Mouse (Mus musculus) CH12.LX (cell line): ENCODE data around the gene Nck2. TPM values are rescaled to one million over a fixed set of nuclear protein-coding genes. Genes with fewer than 3 reads are reported as not detected.

ENCODE experiments used
- DNase-seq: peaks from one replicate; pipeline ENCODE4 v3.0.0-alpha.2; 2013; ENCODE audit errors: extremely low read depth
- H3K27ac ChIP-seq: 2 replicates; pipeline ENCODE4 v1.5.1; 2012; ENCODE audit warnings: low read depth, mild to moderate bottlenecking, control low read depth, moderate library complexity; ENCODE audit not compliant: insufficient read depth
- H3K27me3 ChIP-seq: replicated peaks from 2 replicates; pipeline ENCODE3; 2012; ENCODE audit warnings: inconsistent platforms
- H3K36me3 ChIP-seq, 2 experiments: replicated peaks in 1 of 2; 2 replicates each; pipeline versions ENCODE3 to v1.6.1; 2012; ENCODE audit warnings: inconsistent platforms in 1 of 2, low read length in 1 of 2, mild to moderate bottlenecking in 1 of 2, mixed read lengths in 1 of 2, moderate library complexity in 1 of 2; ENCODE audit not compliant: control insufficient read depth in 1 of 2, insufficient read depth in 1 of 2
- H3K4me1 ChIP-seq, 2 experiments: 2 replicates each; pipeline ENCODE4 v1.6.1; 2012; ENCODE audit warnings: inconsistent platforms in 1 of 2, moderate library complexity in 1 of 2; ENCODE audit not compliant: insufficient read depth in 2 of 2, control insufficient read depth in 1 of 2
- H3K4me2 ChIP-seq: 2 replicates; pipeline ENCODE4 v1.6.1; 2012; ENCODE audit warnings: low read depth, mild to moderate bottlenecking, control low read depth; ENCODE audit not compliant: poor library complexity, insufficient read depth, severe bottlenecking
- H3K4me3 ChIP-seq, 3 experiments: fragments of 150-350 bp in 1 of 3; sonication (generic) in 1 of 3; replicated peaks in 1 of 3; 2 replicates each; pipeline versions ENCODE3 to v1.5.1; 2011 to 2012; ENCODE audit warnings: low read depth in 2 of 3, low read length in 2 of 3, mild to moderate bottlenecking in 2 of 3, moderate library complexity in 2 of 3, control low read depth in 1 of 3, improper control_type of control experiment in 1 of 3, inconsistent platforms in 1 of 3, mixed read lengths in 1 of 3; ENCODE audit not compliant: poor library complexity in 1 of 3
- H3K79me2 ChIP-seq: replicated peaks from 2 replicates; pipeline ENCODE4 v1.6.1; 2012; ENCODE audit warnings: mild to moderate bottlenecking, moderate library complexity; ENCODE audit not compliant: control insufficient read depth, poor library complexity, insufficient read depth, severe bottlenecking; ENCODE audit errors: extremely low read depth
- H3K9ac ChIP-seq: 2 replicates; pipeline ENCODE4 v1.6.1; 2012; ENCODE audit warnings: low read depth, mild to moderate bottlenecking, control low read depth, moderate library complexity; ENCODE audit not compliant: insufficient read depth
- H3K9me3 ChIP-seq: replicated peaks from 2 replicates; pipeline ENCODE3; 2012; ENCODE audit warnings: low read length, inconsistent platforms, mixed read lengths
- BHLHE40 ChIP-seq: IDR thresholded peaks from 2 replicates; pipeline ENCODE4 v1.6.1; 2011; ENCODE audit warnings: mild to moderate bottlenecking, low read depth, low read length, improper control_type of control experiment
- CHD1 ChIP-seq: IDR thresholded peaks from 2 replicates; pipeline ENCODE4 v1.6.1; 2012; ENCODE audit warnings: low read depth, low read length, improper control_type of control experiment, inconsistent platforms
- E2F4 ChIP-seq: IDR thresholded peaks from 2 replicates; pipeline ENCODE4 v1.6.1; 2011; ENCODE audit warnings: low read depth, low read length, improper control_type of control experiment; ENCODE audit not compliant: insufficient replicate concordance
- ELF1 ChIP-seq: IDR thresholded peaks from 2 replicates; pipeline ENCODE4 v1.6.1; 2014; ENCODE audit warnings: low read depth, mild to moderate bottlenecking, inconsistent platforms, low read length, improper control_type of control experiment
- EP300 ChIP-seq: IDR thresholded peaks from 2 replicates; pipeline ENCODE4 v1.6.1; 2011; ENCODE audit warnings: low read length, improper control_type of control experiment
- ETS1 ChIP-seq: conservative IDR thresholded peaks from 2 replicates; pipeline ENCODE4 v1.6.1; 2012; ENCODE audit warnings: low read depth, mild to moderate bottlenecking, inconsistent platforms, low read length, improper control_type of control experiment, moderate library complexity
- GABPA ChIP-seq: IDR thresholded peaks from 2 replicates; pipeline ENCODE4 v1.6.1; 2012; ENCODE audit warnings: low read depth, low read length, improper control_type of control experiment, inconsistent platforms; ENCODE audit not compliant: insufficient replicate concordance
- IRF4 ChIP-seq: IDR thresholded peaks from 2 replicates; pipeline ENCODE4 v1.6.1; 2014; ENCODE audit warnings: low read depth, mild to moderate bottlenecking, inconsistent platforms, low read length, improper control_type of control experiment
- JUN ChIP-seq: IDR thresholded peaks from 2 replicates; pipeline ENCODE4 v1.6.1; 2011; ENCODE audit warnings: low read depth, mild to moderate bottlenecking, low read length, improper control_type of control experiment, moderate library complexity; ENCODE audit not compliant: insufficient read depth
- KAT2A ChIP-seq: IDR thresholded peaks from 2 replicates; pipeline ENCODE4 v1.6.1; 2012; ENCODE audit warnings: low read length, improper control_type of control experiment, inconsistent platforms; ENCODE audit not compliant: insufficient replicate concordance
- MAFK ChIP-seq: IDR thresholded peaks from 2 replicates; pipeline ENCODE4 v1.6.1; 2011; ENCODE audit warnings: low read length, improper control_type of control experiment; ENCODE audit not compliant: insufficient replicate concordance
- MXI1 ChIP-seq: IDR thresholded peaks from 2 replicates; pipeline ENCODE4 v1.6.1; 2011; ENCODE audit warnings: mild to moderate bottlenecking, low read depth, low read length, improper control_type of control experiment
- NRF1 ChIP-seq: IDR thresholded peaks from 2 replicates; pipeline ENCODE4 v1.6.1; 2014; ENCODE audit warnings: low read depth, mild to moderate bottlenecking, inconsistent platforms, low read length, improper control_type of control experiment, moderate library complexity
- POLR2AphosphoS2 ChIP-seq: IDR thresholded peaks from 2 replicates; pipeline ENCODE4 v1.6.1; 2011; ENCODE audit warnings: low read depth, low read length, improper control_type of control experiment
- RCOR1 ChIP-seq: conservative IDR thresholded peaks from 2 replicates; pipeline ENCODE4 v1.6.1; 2012; ENCODE audit warnings: low read depth, mild to moderate bottlenecking, inconsistent platforms, low read length, improper control_type of control experiment
- TCF12 ChIP-seq: IDR thresholded peaks from 2 replicates; pipeline ENCODE4 v1.6.1; 2014; ENCODE audit warnings: low read depth, mild to moderate bottlenecking, inconsistent platforms, low read length, improper control_type of control experiment
- UBTF ChIP-seq: IDR thresholded peaks from 2 replicates; pipeline ENCODE4 v1.6.1; 2012; ENCODE audit warnings: low read depth, mild to moderate bottlenecking, inconsistent platforms, low read length, improper control_type of control experiment, moderate library complexity
- ZC3H11A ChIP-seq: IDR thresholded peaks from 2 replicates; pipeline ENCODE4 v1.6.1; 2012; ENCODE audit warnings: low read depth, mild to moderate bottlenecking, inconsistent platforms, low read length, improper control_type of control experiment
- ZNF384 ChIP-seq: IDR thresholded peaks from 2 replicates; pipeline ENCODE4 v1.6.1; 2012; ENCODE audit warnings: low read depth, low read length, improper control_type of control experiment, inconsistent platforms
- dilution Hi-C: fragments of 300-500 bp; cut with MboI; formaldehyde crosslinking; loops from 2 replicates; pipeline ENCODE4 v1.14.3; 2020; ENCODE audit warnings: low sequenced_read_pairs; ENCODE audit not compliant: extremely low pct_unique_long_range_greater_than_20kb, extremely low pct_ligation_motif_present
- in situ Hi-C: fragments of 300-500 bp; cut with MboI; formaldehyde crosslinking; loops from 3 replicates; pipeline ENCODE4 v1.14.3; 2019; ENCODE audit warnings: low sequenced_read_pairs, low pct_ligation_motif_present, low pct_unique_long_range_greater_than_20kb, mixed read lengths
- polyA plus RNA-seq: library from polyadenylated mRNA; unstranded; fragments of >175 nt; gene quantifications from 2 replicates; pipeline ENCODE4 v1.2.1, GENCODE M21; 2012; ENCODE audit warnings: low read depth; ENCODE audit not compliant: insufficient read length
- total RNA-seq, 2 experiments: library from RNA; depleted of rRNA; stranded (reverse); fragments of 300-350 nt in 1 of 2; fragments of >200 nt in 1 of 2; gene quantifications; 2 replicates each; pipeline ENCODE4 v1.2.3; 2012 to 2014

Nck2 gene
- total and polyA plus RNA-seq, 3 experiments = 4.4 to 7.6 (median 4.6) TPM

DNA sequence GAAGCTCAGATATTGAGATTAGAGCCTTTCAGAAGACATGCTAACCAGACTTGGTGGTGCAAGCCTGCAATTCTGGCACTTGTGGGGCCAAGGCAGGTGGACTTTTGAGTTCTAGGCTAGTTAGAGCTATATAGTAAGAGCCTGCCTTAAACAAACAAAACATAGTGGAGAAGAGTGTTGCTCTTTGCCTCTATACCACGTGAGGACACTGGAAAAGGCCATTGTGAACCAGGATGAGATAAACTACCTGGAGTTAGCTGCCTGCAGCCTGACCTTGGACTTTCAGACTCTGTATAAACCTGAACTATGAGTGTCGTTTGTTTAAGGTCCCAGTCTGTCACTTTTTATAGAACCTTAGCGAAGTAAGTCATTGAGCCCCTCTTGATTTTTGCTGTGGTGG is 42.1 kb downstream of the Nck2 start (continued):
- TF ChIP-seq ZNF384 = no peak

DNA sequence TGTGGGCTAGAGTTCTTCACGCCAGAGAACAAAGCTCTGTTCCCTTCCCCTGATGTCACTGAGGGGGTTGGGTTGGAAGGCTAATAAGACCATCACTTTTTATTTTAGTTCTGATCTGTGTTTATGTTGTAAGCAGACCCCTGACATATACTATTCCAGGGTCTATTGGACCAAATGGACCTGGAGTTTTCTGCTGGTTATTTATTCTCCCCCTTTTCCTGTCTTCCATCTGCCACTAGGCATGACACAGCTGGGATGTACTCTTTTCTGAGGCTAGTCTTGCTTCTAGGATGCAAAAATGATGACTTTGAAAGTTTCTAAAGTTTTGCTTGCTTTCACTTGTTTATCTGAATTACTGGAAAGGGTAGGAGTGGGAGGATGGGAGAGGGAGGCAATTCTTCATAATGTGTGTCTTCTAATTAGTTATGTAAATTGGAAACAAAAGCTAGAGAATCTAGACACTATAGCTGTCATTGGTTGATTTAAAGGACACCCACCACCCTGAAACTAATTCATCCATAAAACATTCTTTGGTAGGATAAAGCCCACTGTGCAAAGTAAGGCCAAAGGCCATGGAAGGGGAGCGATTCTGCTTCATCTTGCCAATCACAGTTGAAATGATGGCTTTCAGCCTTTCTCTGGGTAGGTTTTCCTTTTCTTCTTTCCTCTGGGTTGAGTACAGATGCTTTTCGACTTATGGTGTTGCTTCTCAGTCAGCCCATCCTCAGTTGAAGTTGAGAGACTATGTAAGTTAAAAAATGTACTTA is 42.8 kb downstream of the Nck2 start:
- Histone ChIP-seq H3K27me3 (no peaks in the 10 kb centered on the region), H3K4me2 (no peak overlapping the region), H3K4me1 (peaks cover 10 to 25% of the 10 kb centered on the region in 2 experiments), H3K79me2 (no peaks in the 10 kb centered on the region), H3K36me3 (peaks cover 0 to 6% of the 10 kb centered on the region in 2 experiments), H3K9me3 (no peaks in the 10 kb centered on the region), H3K4me3 (no peak overlapping the region), H3K9ac (no peak overlapping the region), H3K27ac (no peak overlapping the region)
- no peak for TF ChIP-seq CHD1
- TF ChIP-seq POLR2AphosphoS2 = no peak
- no peak for TF ChIP-seq MXI1
- TF ChIP-seq IRF4 = no peak
- no peak for TF ChIP-seq BHLHE40
- no peak for TF ChIP-seq ZC3H11A
- TF ChIP-seq UBTF = no peak
- TF ChIP-seq TCF12 = no peak
- no peak for TF ChIP-seq ELF1
- TF ChIP-seq JUN = no peak
- TF ChIP-seq MAFK = no peak
- no peak for TF ChIP-seq E2F4
- TF ChIP-seq NRF1 = no peak
- dilution Hi-C loops (no loop called here), in situ Hi-C loops (no loop called here)
- DNase-seq = no peak

DNA sequence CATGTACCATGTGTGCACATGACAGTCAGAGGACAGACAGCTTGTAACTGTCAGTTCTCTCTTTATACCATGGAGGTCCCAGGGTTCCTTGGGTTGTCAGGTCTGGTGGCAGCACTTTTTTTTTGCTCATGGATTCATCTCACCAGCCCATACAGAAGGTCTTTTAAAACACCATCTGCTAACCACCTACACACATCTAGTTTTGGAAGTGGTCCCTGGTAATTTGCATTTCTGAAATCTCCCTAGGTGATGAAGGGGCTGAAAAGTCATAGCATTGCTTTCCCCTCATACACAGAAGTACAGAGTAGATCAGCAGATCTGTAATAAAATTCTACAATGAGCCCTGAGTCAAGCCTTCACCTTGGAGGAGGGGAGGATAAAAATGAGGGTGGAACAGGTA is 44.9 kb downstream of the Nck2 start:
- H3K27ac ChIP-seq = no peak overlapping the region
- no peaks in the 10 kb centered on the region for H3K27me3 ChIP-seq
- H3K9me3 ChIP-seq = no peaks in the 10 kb centered on the region
- no peaks in the 10 kb centered on the region for H3K79me2 ChIP-seq
- no peak for TF ChIP-seq EP300
- TF ChIP-seq RCOR1 = no peak
- TF ChIP-seq TCF12 = no peak
- TF ChIP-seq ETS1 = no peak
- no peak for TF ChIP-seq IRF4
- TF ChIP-seq GABPA = no peak
- no peak for TF ChIP-seq KAT2A
- H3K4me3 ChIP-seq = no peak overlapping the region
- H3K36me3 ChIP-seq = peaks cover 0 to 5% of the 10 kb centered on the region in 2 experiments
- in situ Hi-C loops (no loop called here), dilution Hi-C loops (no loop called here)
- no peak overlapping the region for H3K9ac ChIP-seq
- DNase-seq = no peak
- peaks cover 7 to 25% of the 10 kb centered on the region in 2 experiments for H3K4me1 ChIP-seq
- H3K4me2 ChIP-seq = no peak overlapping the region
